Mouse (Mus musculus): ENCODE measurements at regions not wholly inside any gene's neighbourhood (a gene's known extent, or its start where the extent isn't known, plus 50 kb on each side); places are given as distances from the start of the nearest gene placed in this dataset.
"Not testable (repeated sequence)": the region's sequence is repeated elsewhere in the genome, so short reads cannot be mapped to it uniquely, and the experiment has no call there.

GRCm38 (mm10) chr12:65325347-65325746 is 100.0 kb downstream of the Wdr20rt start:
- DNase-seq: no peak

GRCm38 (mm10) chr12:65328532-65328931 is 103.2 kb downstream of the Wdr20rt start:
- DNase-seq: no peak

GRCm38 (mm10) chr12:65329678-65330077 is 104.4 kb downstream of the Wdr20rt start:
- no peak for DNase-seq

GRCm38 (mm10) chr12:65340009-65340408 is 114.7 kb downstream of the Wdr20rt start:
- DNase-seq: no peak

- DNase-seq: no peak
Measured at GRCm38 (mm10) chr12:65347251-65347650, 121.9 kb downstream of the Wdr20rt start.

- no peak for DNase-seq
Measured at GRCm38 (mm10) chr12:65349535-65349934, 124.2 kb downstream of the Wdr20rt start.

- DNase-seq: no peak
Measured at GRCm38 (mm10) chr12:65364179-65364578, 138.9 kb downstream of the Wdr20rt start.

- no peak for DNase-seq
Measured at GRCm38 (mm10) chr12:65367334-65367733, 142.0 kb downstream of the Wdr20rt start.

GRCm38 (mm10) chr12:65367866-65368419 is 142.6 kb downstream of the Wdr20rt start:
- DNase-seq: no peak

GRCm38 (mm10) chr12:65371650-65372049 is 146.3 kb downstream of the Wdr20rt start:
- DNase-seq: no peak

- no peak for DNase-seq
Measured at GRCm38 (mm10) chr12:65379321-65379720, 154.0 kb downstream of the Wdr20rt start.

- DNase-seq: no peak
Measured at GRCm38 (mm10) chr12:65382118-65382791, 156.9 kb downstream of the Wdr20rt start.

GRCm38 (mm10) chr12:65382796-65383195 is 157.5 kb downstream of the Wdr20rt start:
- DNase-seq: not testable (repeated sequence)

- DNase-seq: no peak
Measured at GRCm38 (mm10) chr12:65386005-65386645, 160.8 kb downstream of the Wdr20rt start.

GRCm38 (mm10) chr12:65387042-65387441 is 161.7 kb downstream of the Wdr20rt start:
- DNase-seq: no peak

- DNase-seq: no peak
Measured at GRCm38 (mm10) chr12:65389512-65389911, 164.2 kb downstream of the Wdr20rt start.

- no peak for DNase-seq
Measured at GRCm38 (mm10) chr12:65390330-65390729, 165.0 kb downstream of the Wdr20rt start.

GRCm38 (mm10) chr12:65401728-65402419 is 176.6 kb downstream of the Wdr20rt start:
- peak; percentile 5 for DNase-seq

- DNase-seq: no peak
Measured at GRCm38 (mm10) chr12:65403124-65403523, 177.8 kb downstream of the Wdr20rt start.

- no peak for DNase-seq
Measured at GRCm38 (mm10) chr12:65413034-65413700, 187.8 kb downstream of the Wdr20rt start.

GRCm38 (mm10) chr12:65414393-65414792 is 189.1 kb downstream of the Wdr20rt start:
- no peak for DNase-seq

- DNase-seq: no peak
Measured at GRCm38 (mm10) chr12:65416909-65417308, 191.6 kb downstream of the Wdr20rt start.
